Mouse (Mus musculus) CH12.LX (cell line): Measurements from ENCODE around the gene B4galt1.

Source experiments
- CTCF ChIP-seq, 2 experiments: IDR thresholded peaks in 1 of 2; conservative IDR thresholded peaks in 1 of 2; 2 replicates each; pipeline ENCODE4 v1.5.1; 2011 to 2012; ENCODE audit warnings: low read depth in 2 of 2, low read length in 2 of 2, improper control_type of control experiment in 1 of 2, inconsistent platforms in 1 of 2, mild to moderate bottlenecking in 1 of 2, moderate library complexity in 1 of 2
- USF1 ChIP-seq: IDR thresholded peaks from 2 replicates; pipeline ENCODE4 v1.6.1; 2014; ENCODE audit warnings: low read depth, mild to moderate bottlenecking, inconsistent platforms, low read length, improper control_type of control experiment

- no peak for TF ChIP-seq USF1
- TF ChIP-seq CTCF (conservative IDR thresholded peaks at IDR 0.05 in 1 of 2, IDR thresholded peaks at IDR 0.05 in 1 of 2; ENCODE audit: low read depth in 2 of 2, low read length in 2 of 2): no peak
Observed at GRCm38 (mm10) chr4:40759876-40760275, 93.9 kb downstream of the B4galt1 start.
